Mouse (Mus musculus) T-cell, adult 66 days (primary cell): ENCODE results near the gene Vmn1r15. TPM values are rescaled to one million over a fixed set of nuclear protein-coding genes. Genes with fewer than 3 reads are reported as not detected.

Source experiments
- total RNA-seq, 2 experiments: library from RNA; stranded (reverse); gene quantifications; 3 replicates in 1 of 2; 4 replicates in 1 of 2; pipeline ENCODE4 v1.2.4; 2023

Vmn1r15 gene
- total RNA-seq, result not detected

DNA sequence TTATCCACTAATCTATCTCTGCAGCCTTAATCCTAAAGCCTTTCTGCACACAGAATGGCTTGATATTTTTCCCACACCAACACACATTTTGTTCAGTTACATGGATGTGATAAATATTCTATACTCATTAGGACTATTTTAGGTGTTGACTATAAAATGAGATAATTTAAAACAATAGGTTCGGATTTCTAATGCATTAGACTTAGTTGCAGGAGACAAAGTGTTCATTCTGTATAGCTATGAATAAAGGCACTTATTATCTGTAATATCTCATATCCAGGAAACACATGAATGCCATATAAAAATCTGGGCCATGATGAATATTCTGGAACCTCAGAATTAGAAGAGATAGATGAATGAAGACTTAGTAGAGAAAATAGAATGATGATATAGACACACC, at the start of gene Vmn1r15:
Gene Vmn1r15 (plus strand): TSS at position 301 of the 400 bp plus-strand sequence.

DNA sequence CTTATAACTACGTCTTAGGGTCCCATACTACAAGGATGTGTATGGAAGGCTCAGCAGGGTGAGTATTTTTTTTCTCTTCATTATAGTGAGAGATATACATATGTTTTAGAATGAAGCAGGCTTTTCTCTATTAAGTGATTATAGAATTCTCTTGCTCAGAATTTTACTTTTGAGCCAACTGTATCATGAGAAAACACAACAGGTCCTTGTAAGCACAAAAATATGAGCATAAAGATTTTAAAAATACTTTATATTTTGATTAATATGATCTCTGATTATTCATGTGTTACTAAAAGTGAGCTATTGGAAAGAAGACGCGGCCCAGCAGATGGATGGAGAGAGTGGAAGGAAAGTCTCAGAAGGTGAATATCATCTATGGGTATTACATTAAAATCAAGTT, 26.4 kb upstream of the Vmn1r15 start, which contains the start of gene Vmn1r14:
Gene Vmn1r14 (plus strand): TSS at position 301 of the 400 bp plus-strand sequence.

Other genes starting within 250 kb of the Vmn1r15 start
- gene Vmn1r7, start 232.6 kb upstream of the Vmn1r15 start, total RNA-seq, result not detected
- gene Vmn1r8, start 225.7 kb upstream of the Vmn1r15 start, total RNA-seq, result not detected
- gene Vmn1r9, start 191.2 kb upstream of the Vmn1r15 start, total RNA-seq, result not detected
- gene Vmn1r10, start 148.5 kb upstream of the Vmn1r15 start, total RNA-seq, result not detected
- gene Vmn1r11, start 124.5 kb upstream of the Vmn1r15 start, total RNA-seq, result not detected
- not detected for gene Vmn1r12, start 101.0 kb upstream of the Vmn1r15 start, total RNA-seq
- gene Vmn1r13, start 54.7 kb upstream of the Vmn1r15 start, total RNA-seq, result not detected
- not detected for gene Vmn1r14, start 26.3 kb upstream of the Vmn1r15 start, total RNA-seq
- gene Vmn1r16, start 71.5 kb downstream of the Vmn1r15 start, total RNA-seq, result not detected
- gene Vmn1r17, start 105.8 kb downstream of the Vmn1r15 start, total RNA-seq, result not detected
- not detected for gene Vmn1r18, start 137.8 kb downstream of the Vmn1r15 start, total RNA-seq
- not detected for gene Vmn1r19, start 145.8 kb downstream of the Vmn1r15 start, total RNA-seq
- gene Vmn1r20, start 171.0 kb downstream of the Vmn1r15 start, total RNA-seq, result not detected